Mouse (Mus musculus): ENCODE data around the gene Fbxo11.
A peak's percentile ranks its signal among the peaks of the same experiment; 100 is the strongest.
"Not testable (repeated sequence)": the region's sequence is repeated elsewhere in the genome, so short reads cannot be mapped to it uniquely, and the experiment has no call there.

Fbxo11 gene

DNA sequence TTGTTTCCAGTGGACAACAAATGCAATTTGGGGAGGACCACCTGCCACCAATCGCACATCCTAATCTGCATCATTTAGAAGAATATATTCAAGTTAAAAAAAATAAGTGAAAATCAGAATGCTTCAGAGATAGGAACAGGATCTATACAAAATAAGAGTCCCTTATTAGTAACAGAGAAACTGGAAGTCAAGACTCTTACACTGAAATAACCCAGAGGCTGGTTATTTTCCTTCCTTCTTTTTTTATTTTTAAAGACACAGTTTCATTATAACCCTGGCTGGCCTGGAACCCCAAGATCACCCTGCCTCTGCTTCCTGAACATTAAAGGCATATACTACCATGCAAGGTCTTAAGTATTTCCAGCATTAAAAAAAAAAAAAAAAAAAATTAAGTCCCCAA lies 7.2 kb downstream of the Fbxo11 start:
- H3K36me3 ChIP-seq (ENCODE audit: control insufficient read depth, insufficient read depth, low read length, poor library complexity, severe bottlenecking) = no peaks in the 10 kb centered on the region
- DNase-seq (ENCODE audit: low read depth, low spot score) = peak; percentile 61
- 0 out of 2 replicates have a peak, but pooled peaks cover 1% of the 10 kb centered on the region for H3K27me3 ChIP-seq (ENCODE audit: control insufficient read depth, insufficient read depth, low read length, poor library complexity, severe bottlenecking)

DNA sequence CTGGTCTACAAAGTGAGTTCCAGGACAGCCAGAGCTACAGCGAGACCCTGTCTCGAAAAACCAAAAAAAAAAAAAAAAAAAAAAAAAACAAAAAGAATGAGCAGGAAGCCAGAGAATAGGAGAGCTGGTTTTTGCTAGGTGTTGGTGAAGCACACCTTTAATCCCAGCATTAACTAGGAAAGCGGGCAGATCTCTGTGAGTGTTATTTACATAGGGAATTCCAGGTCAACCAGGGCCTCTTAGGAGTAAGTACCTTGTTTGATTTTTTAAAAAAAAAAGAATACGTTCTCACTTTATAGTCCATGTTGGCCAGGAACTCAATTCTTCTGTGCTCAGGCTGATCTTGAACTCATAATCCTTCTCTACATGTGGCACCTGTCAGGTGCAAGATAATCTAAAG lies 13.4 kb downstream of the Fbxo11 start:
- DNase-seq (ENCODE audit: low read depth, low spot score) = no peak
- Histone ChIP-seq H3K36me3 (ENCODE audit: control insufficient read depth, insufficient read depth, low read length, poor library complexity, severe bottlenecking) (no peaks in the 10 kb centered on the region), H3K27me3 (ENCODE audit: control insufficient read depth, insufficient read depth, low read length, poor library complexity, severe bottlenecking) (no peaks in the 10 kb centered on the region)

GRCm38 (mm10) chr17:88050892-88051291 lies 14.2 kb downstream of the Fbxo11 start:
- DNase-seq (ENCODE audit: low read depth, low spot score) = no peak
- H3K27me3 ChIP-seq (ENCODE audit: control insufficient read depth, insufficient read depth, low read length, poor library complexity, severe bottlenecking) = no peaks in the 10 kb centered on the region
- H3K36me3 ChIP-seq (ENCODE audit: control insufficient read depth, insufficient read depth, low read length, poor library complexity, severe bottlenecking) = no peaks in the 10 kb centered on the region

DNA sequence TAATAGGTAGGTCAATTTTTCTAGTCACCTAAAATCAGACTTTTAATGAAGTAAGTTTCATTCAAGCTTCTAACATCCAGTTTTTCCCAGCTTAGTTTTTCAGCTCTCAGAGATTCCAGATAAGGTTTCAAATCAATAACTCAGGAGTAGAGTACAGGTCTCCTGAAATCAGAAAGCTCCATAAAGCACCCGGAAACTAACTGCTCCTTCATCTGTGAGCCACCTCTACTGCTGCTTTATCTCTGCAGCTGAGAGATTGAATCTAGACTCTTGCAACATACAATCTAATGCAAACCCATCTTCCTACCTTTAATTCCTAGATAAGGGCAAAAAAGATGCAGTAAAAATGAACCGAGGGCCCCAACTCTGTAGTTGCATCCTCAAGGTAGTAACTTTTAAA lies 14.8 kb downstream of the Fbxo11 start:
- no peak for DNase-seq (ENCODE audit: low read depth, low spot score)
- Histone ChIP-seq H3K36me3 (ENCODE audit: control insufficient read depth, insufficient read depth, low read length, poor library complexity, severe bottlenecking) (no peaks in the 10 kb centered on the region), H3K27me3 (ENCODE audit: control insufficient read depth, insufficient read depth, low read length, poor library complexity, severe bottlenecking) (no peaks in the 10 kb centered on the region)

GRCm38 (mm10) chr17:88042099-88043086 lies 22.7 kb downstream of the Fbxo11 start:
- Histone ChIP-seq H3K36me3 (ENCODE audit: control insufficient read depth, insufficient read depth, low read length, poor library complexity, severe bottlenecking) (0 out of 2 replicates have a peak, but pooled peaks cover 3% of the 10 kb centered on the region), H3K27me3 (ENCODE audit: control insufficient read depth, insufficient read depth, low read length, poor library complexity, severe bottlenecking) (no peaks in the 10 kb centered on the region)
- peak; percentile 96 for DNase-seq (ENCODE audit: low read depth, low spot score)

GRCm38 (mm10) chr17:88040810-88041209 lies 24.3 kb downstream of the Fbxo11 start:
- Histone ChIP-seq H3K36me3 (ENCODE audit: control insufficient read depth, insufficient read depth, low read length, poor library complexity, severe bottlenecking) (0 out of 2 replicates have a peak, but pooled peaks cover 3% of the 10 kb centered on the region), H3K27me3 (ENCODE audit: control insufficient read depth, insufficient read depth, low read length, poor library complexity, severe bottlenecking) (no peaks in the 10 kb centered on the region)
- DNase-seq (ENCODE audit: low read depth, low spot score) = peak; percentile 42

- no peak for DNase-seq (ENCODE audit: low read depth, low spot score)
- H3K27me3 ChIP-seq (ENCODE audit: control insufficient read depth, insufficient read depth, low read length, poor library complexity, severe bottlenecking) = no peaks in the 10 kb centered on the region
- H3K36me3 ChIP-seq (ENCODE audit: control insufficient read depth, insufficient read depth, low read length, poor library complexity, severe bottlenecking) = no peaks in the 10 kb centered on the region
These were observed 30.7 kb downstream of the Fbxo11 start for GRCm38 (mm10) chr17:88034418-88034817.

DNA sequence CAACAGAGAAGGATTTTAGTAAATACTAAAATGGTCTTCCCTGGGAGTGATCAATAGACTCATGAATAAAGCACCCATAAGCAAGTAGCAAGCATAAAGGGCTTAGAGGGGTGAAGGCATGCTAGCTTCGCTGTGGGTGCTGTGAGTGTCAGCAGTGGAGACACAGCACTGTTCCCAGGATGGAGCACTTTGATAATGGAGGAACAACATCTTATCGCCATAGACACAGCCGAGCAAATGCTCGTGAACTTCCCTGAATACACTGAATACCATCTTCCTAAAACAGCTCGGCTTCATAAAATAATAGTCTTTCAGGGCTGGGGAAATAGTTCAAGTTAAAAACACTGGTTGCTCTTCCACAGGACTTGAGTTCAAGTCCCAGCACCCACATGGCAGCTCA lies 33.3 kb downstream of the Fbxo11 start:
- DNase-seq (ENCODE audit: low read depth, low spot score) = no peak
- Histone ChIP-seq H3K36me3 (ENCODE audit: control insufficient read depth, insufficient read depth, low read length, poor library complexity, severe bottlenecking) (no peaks in the 10 kb centered on the region), H3K27me3 (ENCODE audit: control insufficient read depth, insufficient read depth, low read length, poor library complexity, severe bottlenecking) (no peaks in the 10 kb centered on the region)

DNA sequence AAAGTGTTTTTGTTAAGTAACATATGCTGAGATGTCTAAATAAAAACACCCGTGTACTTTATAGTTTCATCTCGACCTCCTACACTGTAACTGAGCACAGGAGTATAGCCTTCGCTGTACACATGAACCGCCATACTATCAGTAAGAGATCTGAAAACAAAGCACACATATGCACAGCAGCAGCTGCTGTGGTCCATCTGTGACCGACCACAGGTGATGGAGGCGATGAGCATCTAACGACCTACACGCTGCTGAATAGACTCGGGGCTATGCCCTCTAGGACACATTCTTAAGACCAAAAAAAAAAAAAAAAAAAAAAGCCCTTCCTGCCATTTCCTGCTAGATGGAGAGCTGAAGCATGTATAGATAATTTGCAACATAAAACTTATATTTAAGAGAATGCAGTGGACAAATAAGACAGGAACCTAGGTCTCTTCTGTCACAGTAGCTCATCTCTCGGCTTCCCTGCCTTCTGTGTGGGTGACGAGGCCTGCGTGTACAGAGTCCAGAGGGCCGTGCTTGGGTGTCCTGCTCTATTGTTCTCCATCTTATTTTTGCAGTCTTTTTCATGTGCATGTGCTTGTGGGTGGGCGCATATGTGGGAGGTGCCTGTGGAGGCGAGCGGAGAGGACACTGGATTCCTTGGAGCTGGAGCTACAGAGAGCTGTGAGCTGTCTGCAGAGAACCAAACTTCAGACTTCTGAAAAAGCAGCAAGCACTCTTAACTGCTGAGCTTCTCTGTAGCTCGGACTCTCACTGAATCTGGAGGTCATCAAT lies 35.7 kb downstream of the Fbxo11 start:
- H3K36me3 ChIP-seq (ENCODE audit: control insufficient read depth, insufficient read depth, low read length, poor library complexity, severe bottlenecking) = no peaks in the 10 kb centered on the region
- no peaks in the 10 kb centered on the region for H3K27me3 ChIP-seq (ENCODE audit: control insufficient read depth, insufficient read depth, low read length, poor library complexity, severe bottlenecking)
- no peak for DNase-seq (ENCODE audit: low read depth, low spot score)

- DNase-seq (ENCODE audit: low read depth, low spot score) = peak; percentile 89
- Histone ChIP-seq H3K27me3 (ENCODE audit: control insufficient read depth, insufficient read depth, low read length, poor library complexity, severe bottlenecking) (peaks cover 1% of the 10 kb centered on the region; the same call in 1 of the 2 replicates), H3K36me3 (ENCODE audit: control insufficient read depth, insufficient read depth, low read length, poor library complexity, severe bottlenecking) (no peaks in the 10 kb centered on the region)
These were observed 39.9 kb downstream of the Fbxo11 start for GRCm38 (mm10) chr17:88025227-88025626.

DNA sequence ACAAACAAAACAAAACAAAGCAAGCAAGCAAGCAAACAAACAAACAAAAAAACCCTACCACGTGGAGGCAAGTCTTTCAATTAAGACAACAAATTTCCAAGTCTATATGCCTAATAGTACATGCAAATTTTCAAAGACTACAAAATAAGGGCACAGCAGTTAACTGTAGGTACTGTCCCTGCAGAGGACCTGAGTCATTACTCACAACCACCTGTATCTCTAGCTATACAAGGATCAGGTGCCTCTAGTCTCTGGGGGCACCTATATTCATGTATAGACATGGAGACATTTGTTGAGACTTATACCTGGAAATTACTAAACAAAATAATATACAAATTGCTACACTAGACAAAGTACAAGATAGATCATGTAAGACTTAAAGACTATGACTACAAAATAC lies 41.2 kb downstream of the Fbxo11 start:
- peaks cover 1% of the 10 kb centered on the region; the same call in 1 of the 2 replicates for H3K27me3 ChIP-seq (ENCODE audit: control insufficient read depth, insufficient read depth, low read length, poor library complexity, severe bottlenecking)
- no peak for DNase-seq (ENCODE audit: low read depth, low spot score)
- no peaks in the 10 kb centered on the region for H3K36me3 ChIP-seq (ENCODE audit: control insufficient read depth, insufficient read depth, low read length, poor library complexity, severe bottlenecking)

DNA sequence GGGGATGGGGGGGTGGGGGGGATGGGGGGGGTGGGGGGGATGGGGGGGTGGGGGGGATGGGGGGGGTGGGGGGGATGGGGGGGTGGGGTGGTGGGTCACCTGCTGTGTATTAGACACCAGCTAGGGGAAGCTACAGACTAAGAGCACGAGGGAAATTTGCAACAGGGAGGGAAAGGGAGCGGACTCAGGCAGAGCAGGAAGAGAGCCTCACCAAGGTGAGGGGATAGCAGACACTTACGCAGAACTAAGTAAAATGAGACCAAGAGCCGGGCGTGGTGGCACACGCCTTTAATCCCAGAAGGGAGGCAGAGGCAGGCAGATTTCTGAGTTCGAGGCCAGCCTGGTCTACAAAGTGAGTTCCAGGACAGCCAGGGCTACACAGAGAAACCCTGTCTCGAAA lies 49.1 kb downstream of the Fbxo11 start:
- not testable (repeated sequence) for H3K27me3 ChIP-seq (ENCODE audit: control insufficient read depth, insufficient read depth, low read length, poor library complexity, severe bottlenecking); H3K36me3 ChIP-seq (ENCODE audit: control insufficient read depth, insufficient read depth, low read length, poor library complexity, severe bottlenecking); DNase-seq (ENCODE audit: low read depth, low spot score)

DNA sequence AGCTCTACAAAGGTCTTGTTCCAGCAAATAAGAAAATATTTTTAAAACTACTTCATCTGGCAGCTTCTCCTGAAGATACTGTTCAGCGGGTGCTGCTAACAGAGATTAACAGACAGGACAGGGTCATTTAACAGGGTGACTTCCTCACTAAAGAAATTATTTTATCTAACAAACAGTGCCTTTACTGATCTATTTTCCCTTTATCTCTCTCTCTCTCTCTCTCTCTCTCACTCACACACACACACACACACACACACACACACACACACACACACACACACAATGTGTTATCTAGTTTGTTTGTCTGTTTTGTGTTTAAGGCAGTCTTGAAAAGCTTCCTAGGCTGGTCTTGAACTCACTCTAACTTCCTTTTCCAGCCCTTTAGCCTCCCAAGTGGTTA lies 50.6 kb downstream of the Fbxo11 start:
- H3K27me3 ChIP-seq (ENCODE audit: control insufficient read depth, insufficient read depth, low read length, poor library complexity, severe bottlenecking) = no peaks in the 10 kb centered on the region
- no peak for DNase-seq (ENCODE audit: low read depth, low spot score)

GRCm38 (mm10) chr17:88006956-88007355 lies 58.1 kb downstream of the Fbxo11 start:
- no peak for DNase-seq (ENCODE audit: low read depth, low spot score)
- Histone ChIP-seq H3K27me3 (ENCODE audit: control insufficient read depth, insufficient read depth, low read length, poor library complexity, severe bottlenecking) (no peaks in the 10 kb centered on the region), H3K36me3 (ENCODE audit: control insufficient read depth, insufficient read depth, low read length, poor library complexity, severe bottlenecking) (peaks cover 12% of the 10 kb centered on the region)

More for the DNA sequence above, 50.6 kb downstream of the Fbxo11 start:
- H3K36me3 ChIP-seq (ENCODE audit: control insufficient read depth, insufficient read depth, low read length, poor library complexity, severe bottlenecking) = peaks cover 8% of the 10 kb centered on the region; the same call in 1 of the 2 replicates

GRCm38 (mm10) chr17:88004892-88005291 lies 60.2 kb downstream of the Fbxo11 start:
- no peak for DNase-seq (ENCODE audit: low read depth, low spot score)
- H3K27me3 ChIP-seq (ENCODE audit: control insufficient read depth, insufficient read depth, low read length, poor library complexity, severe bottlenecking) = no peaks in the 10 kb centered on the region
- peaks cover 9% of the 10 kb centered on the region; the same call in 1 of the 2 replicates for H3K36me3 ChIP-seq (ENCODE audit: control insufficient read depth, insufficient read depth, low read length, poor library complexity, severe bottlenecking)
